Mouse (Mus musculus) ovary, postnatal 36 days (tissue): ENCODE measurements around the gene Ttc32.
A peak's percentile ranks its signal among the peaks of the same experiment; 100 is the strongest.

ENCODE experiments used
- DNase-seq: peaks from one replicate; pipeline ENCODE4 v3.0.0; 2022; ENCODE audit warnings: low spot score, mixed read lengths

Ttc32 gene

GRCm38 (mm10) chr12:9046674-9047073 is 16.9 kb downstream of the Ttc32 start:
- DNase-seq: no peak

- DNase-seq: no peak
These were observed 18.3 kb downstream of the Ttc32 start for GRCm38 (mm10) chr12:9048090-9048489.

- DNase-seq: no peak
These were observed 21.0 kb downstream of the Ttc32 start for GRCm38 (mm10) chr12:9050824-9051223.

- DNase-seq: peak; percentile 71
These were observed 22.5 kb downstream of the Ttc32 start for GRCm38 (mm10) chr12:9052075-9052829.

GRCm38 (mm10) chr12:9053345-9053744 is 23.5 kb downstream of the Ttc32 start:
- DNase-seq: no peak

GRCm38 (mm10) chr12:9054012-9054411 is 24.2 kb downstream of the Ttc32 start:
- DNase-seq: no peak

- no peak for DNase-seq
These were observed 25.5 kb downstream of the Ttc32 start for GRCm38 (mm10) chr12:9055269-9055668.

GRCm38 (mm10) chr12:9059502-9059901 is 29.7 kb downstream of the Ttc32 start:
- no peak for DNase-seq

GRCm38 (mm10) chr12:9059965-9060364 is 30.2 kb downstream of the Ttc32 start:
- DNase-seq: no peak

- peak; percentile 18 for DNase-seq
These were observed 33.8 kb downstream of the Ttc32 start for GRCm38 (mm10) chr12:9063611-9064010.

- DNase-seq: no peak
These were observed 41.3 kb downstream of the Ttc32 start for GRCm38 (mm10) chr12:9071058-9071457.

GRCm38 (mm10) chr12:9071493-9071892 is 41.7 kb downstream of the Ttc32 start:
- DNase-seq: no peak

- no peak for DNase-seq
These were observed 47.8 kb downstream of the Ttc32 start for GRCm38 (mm10) chr12:9077554-9078125.

GRCm38 (mm10) chr12:9090226-9090625 is 60.4 kb downstream of the Ttc32 start:
- no peak for DNase-seq
